Mouse (Mus musculus) urinary bladder, postnatal 25 days (tissue): ENCODE data around the gene Hist2h2bb.
"Not testable (repeated sequence)": the region's sequence is repeated elsewhere in the genome, so short reads cannot be mapped to it uniquely, and the experiment has no call there.

Experiments
- DNase-seq: peaks from one replicate; pipeline ENCODE4 v3.0.0; 2022; ENCODE audit warnings: low spot score

Gene Hist2h2bb

GRCm38 (mm10) chr3:96239949-96240798 is 29.4 kb upstream of the Hist2h2bb start, which contains the start of gene Hist2h2aa2:
Gene Hist2h2aa2 (minus strand): TSS chr3:96240276.
- peak; percentile 76 for DNase-seq

- DNase-seq, result no peak
Measured at GRCm38 (mm10) chr3:96240799-96241197, 28.8 kb upstream of the Hist2h2bb start.

- no peak for DNase-seq
Measured at GRCm38 (mm10) chr3:96243921-96244572, 25.5 kb upstream of the Hist2h2bb start.

DNA sequence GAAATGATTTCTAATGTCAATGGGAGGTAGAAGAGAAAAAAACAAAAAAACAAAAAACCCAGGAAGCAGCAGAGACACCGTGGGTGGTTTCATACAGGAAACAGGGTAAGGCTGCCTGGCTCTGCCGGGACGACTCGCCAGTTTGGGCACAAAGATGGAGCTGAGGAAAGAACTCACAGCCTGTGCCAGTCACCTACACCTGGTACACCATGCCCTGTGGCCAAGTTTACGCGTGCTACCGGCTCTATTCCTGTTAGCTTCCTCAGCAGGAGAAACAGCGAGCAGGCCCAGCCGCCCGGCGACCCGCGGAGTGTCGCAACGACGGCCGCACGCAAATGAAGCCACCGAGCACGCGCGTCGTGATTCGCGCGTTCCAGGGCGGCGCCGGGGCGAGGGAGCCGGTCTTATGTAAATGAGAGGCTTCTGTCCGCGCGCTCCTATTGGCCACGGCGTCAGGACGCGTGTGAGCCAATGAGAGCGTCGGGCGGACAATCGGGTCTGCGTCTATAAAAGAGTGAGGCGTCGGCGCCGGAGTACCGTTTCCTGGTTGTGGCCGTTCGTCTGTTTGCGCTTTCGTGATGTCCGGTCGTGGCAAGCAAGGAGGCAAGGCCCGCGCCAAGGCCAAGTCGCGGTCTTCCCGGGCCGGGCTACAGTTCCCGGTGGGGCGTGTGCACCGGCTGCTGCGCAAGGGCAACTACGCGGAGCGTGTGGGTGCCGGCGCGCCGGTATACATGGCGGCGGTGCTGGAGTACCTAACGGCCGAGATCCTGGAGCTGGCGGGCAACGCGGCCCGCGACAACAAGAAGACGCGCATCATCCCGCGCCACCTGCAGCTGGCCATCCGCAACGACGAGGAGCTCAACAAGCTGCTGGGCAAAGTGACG is 24.3 kb upstream of the Hist2h2bb start, which contains the start of gene Hist2h2aa1:
Gene Hist2h2aa1, plus strand, starts transcription at position 495 of the 884 bp plus-strand sequence.
- DNase-seq, result peak; percentile 75

GRCm38 (mm10) chr3:96246018-96246417 is 23.5 kb upstream of the Hist2h2bb start:
- DNase-seq, result not testable (repeated sequence)

- DNase-seq, result not testable (repeated sequence)
Measured at GRCm38 (mm10) chr3:96246427-96246856, 23.1 kb upstream of the Hist2h2bb start, which contains the start of gene Hist2h3c1. Gene Hist2h3c1 (plus strand): TSS chr3:96246685.

DNA sequence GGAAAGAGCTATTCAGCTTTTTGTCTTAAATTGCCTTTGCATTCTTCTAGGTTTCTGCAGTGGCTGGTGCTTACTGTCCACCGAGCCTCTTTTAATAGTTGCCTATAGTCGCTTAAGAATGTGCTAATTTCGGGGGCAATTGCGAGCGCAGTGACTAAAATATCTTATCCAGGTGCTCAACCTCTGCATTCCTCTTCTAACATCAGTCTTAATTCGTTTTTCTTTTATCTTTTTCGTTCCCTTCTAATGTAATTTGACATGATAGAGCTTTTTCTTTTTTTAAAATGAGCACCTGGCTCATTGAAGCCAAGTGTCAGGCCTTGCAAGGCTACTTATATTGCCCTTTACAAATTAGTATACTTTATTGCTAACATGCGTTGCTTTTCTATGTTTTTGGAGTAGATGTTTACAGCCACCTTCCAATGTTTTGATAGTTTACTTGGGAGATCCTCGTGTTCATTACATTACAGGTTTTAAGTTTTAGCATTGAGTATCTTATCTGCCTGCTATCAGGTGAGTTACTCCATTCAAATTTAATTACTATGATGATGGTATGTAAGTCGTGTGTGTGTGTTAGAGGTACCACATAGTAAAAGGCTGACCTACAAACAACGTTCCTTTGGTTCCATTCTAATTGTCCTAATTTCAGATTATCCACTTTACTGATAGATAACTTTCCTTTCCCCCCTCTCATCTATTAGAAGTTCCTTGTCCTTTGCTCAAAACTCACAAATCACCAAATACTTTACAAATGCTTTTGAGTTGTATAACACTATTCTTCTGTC is 22.0 kb upstream of the Hist2h2bb start:
- DNase-seq, result no peak

DNA sequence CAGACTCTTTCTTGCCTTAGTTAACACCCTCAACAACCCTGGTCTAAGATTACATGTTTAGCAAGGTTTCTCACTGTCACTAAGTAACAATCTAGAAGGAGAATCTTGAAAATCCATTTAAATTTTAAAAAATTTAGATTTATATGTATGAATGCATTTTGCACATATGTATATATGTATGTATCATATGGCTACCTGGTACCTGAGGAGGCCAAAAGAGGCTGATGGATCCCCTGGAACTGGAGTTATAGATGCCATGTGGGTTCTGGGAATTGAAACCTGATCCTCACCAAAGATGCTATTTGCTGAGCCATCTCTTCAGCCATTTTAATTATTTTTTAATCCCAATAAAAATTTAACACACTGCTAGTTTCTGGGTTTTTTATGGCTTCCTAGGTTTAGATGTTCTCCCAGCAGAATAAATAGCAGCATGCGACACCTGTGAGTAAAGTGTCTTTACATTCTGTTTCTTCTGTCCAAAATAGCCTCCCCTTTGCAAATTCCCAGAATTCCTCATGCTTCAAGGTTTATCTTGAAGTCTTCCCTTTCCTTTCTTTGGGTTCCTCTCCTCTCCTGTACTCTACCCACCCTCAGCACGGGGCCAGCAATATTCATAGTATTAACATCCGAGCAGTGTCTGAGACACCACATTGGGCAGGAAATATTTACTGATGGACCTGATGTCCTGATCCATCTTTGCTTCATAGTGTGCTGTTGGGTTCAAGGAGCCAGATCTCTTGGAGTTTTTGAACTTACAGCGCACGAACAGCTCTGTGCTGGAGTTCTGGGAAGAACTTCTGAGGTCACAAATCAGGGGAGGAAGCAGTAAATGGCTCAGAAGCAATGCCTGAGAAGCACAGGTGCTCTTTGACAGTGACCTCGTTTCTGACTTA is 21.2 kb upstream of the Hist2h2bb start:
- DNase-seq, result no peak

- no peak for DNase-seq
Measured at GRCm38 (mm10) chr3:96249034-96249345, 20.6 kb upstream of the Hist2h2bb start.

DNA sequence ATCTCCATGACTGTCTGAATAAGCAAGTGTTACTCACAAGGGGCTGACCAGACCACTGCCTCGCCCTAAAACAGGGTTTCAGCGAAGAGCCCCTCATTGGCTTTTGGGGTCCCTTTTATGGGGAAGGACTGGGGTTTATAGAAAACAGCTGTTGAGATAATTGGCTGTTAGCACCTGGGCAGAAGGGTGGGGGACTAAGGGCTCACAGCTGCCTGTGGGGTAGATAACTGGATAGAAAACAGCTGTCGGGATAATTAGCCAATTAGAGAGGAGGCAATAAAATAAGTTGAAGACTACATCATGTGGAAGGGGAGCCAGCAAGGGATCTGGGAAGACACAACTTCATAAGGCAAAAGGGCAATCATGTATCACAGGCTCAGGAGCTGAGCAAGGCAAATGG is 18.7 kb upstream of the Hist2h2bb start:
- DNase-seq, result no peak

GRCm38 (mm10) chr3:96251787-96252186 is 17.8 kb upstream of the Hist2h2bb start:
- DNase-seq, result no peak

GRCm38 (mm10) chr3:96254683-96255355 is 14.7 kb upstream of the Hist2h2bb start:
- peak; percentile 28 for DNase-seq

- DNase-seq, result no peak
Measured at GRCm38 (mm10) chr3:96255926-96256593, 13.5 kb upstream of the Hist2h2bb start.

DNA sequence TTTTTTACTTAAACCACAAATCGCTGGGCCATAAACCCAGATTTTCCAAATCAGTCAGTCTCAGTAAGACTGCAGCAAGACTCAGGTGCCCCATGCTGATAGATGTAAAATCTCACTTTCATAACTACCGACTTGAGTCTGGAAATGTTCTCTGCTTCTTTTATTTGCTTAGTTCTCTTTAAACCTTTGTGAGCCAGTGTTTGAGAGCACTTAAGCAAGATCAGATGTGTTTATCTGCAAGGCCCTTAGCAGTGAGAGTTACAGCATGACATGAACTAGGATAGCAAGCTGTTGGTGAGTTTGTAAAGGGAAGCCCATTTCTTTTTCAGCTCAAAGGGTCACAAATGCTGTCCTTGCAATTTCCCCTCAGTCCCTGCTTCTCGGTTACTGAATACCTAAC is 12.4 kb upstream of the Hist2h2bb start:
- no peak for DNase-seq

- no peak for DNase-seq
Measured at GRCm38 (mm10) chr3:96260220-96260619, 9.3 kb upstream of the Hist2h2bb start.

DNA sequence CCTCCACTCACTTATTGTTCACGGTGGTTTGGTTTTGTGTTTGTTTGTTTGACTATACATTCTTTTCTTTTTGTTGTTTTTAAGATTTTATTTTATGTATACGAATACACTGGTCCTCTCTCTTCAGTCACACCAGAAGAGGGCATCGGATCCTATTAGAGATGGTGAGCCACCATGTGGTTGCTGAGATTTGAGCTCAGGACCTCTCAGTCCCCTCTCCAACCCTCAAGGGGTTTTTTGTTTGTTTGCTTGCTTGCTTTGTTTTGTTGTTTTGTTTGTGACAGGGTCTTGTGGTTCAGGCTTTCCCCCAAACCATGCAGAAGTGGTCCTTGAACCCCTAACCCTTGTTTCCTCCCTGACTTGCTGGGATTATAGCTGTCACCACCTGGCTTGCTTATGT is 7.9 kb upstream of the Hist2h2bb start:
- no peak for DNase-seq

GRCm38 (mm10) chr3:96262216-96262875 is 7.2 kb upstream of the Hist2h2bb start:
- DNase-seq, result peak; percentile 68

DNA sequence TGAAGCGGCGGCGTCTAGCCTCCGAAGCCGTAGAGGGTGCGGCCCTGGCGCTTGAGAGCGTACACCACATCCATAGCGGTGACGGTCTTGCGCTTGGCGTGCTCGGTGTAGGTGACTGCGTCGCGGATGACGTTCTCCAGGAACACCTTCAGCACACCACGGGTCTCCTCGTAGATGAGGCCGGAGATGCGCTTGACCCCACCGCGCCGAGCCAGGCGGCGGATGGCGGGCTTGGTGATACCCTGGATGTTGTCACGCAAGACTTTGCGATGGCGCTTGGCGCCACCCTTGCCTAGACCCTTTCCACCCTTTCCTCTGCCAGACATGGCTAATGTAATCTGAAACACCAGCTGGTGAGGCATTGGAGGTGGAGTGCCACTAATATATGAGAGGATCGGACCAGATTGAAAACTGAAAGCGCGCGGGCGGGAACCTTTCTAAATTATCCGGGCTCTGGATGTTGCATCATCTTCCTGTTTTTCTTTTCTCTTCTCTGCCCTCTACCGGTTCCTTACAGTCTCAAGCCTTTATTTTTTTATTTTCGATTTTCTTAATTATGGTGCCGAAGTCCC is 6.5 kb upstream of the Hist2h2bb start, which contains the start of gene Hist2h4:
Gene Hist2h4, minus strand, starts transcription at position 333 of the 572 bp plus-strand sequence.
- DNase-seq, result peak; percentile 94
